Mouse (Mus musculus): ENCODE measurements at regions not wholly inside any gene's neighbourhood (a gene's known extent, or its start where the extent isn't known, plus 50 kb on each side); places are given as distances from the start of the nearest gene placed in this dataset.

GRCm38 (mm10) chr2:70914372-70914771 lies 88.8 kb upstream of the Tlk1 start:
- peak; percentile 51 for DNase-seq

- DNase-seq, result peak; percentile 23
Measured at GRCm38 (mm10) chr2:70909401-70909800, 83.9 kb upstream of the Tlk1 start.

GRCm38 (mm10) chr2:70908579-70908978 lies 83.1 kb upstream of the Tlk1 start:
- DNase-seq, result peak; percentile 67

- DNase-seq, result no peak
Measured at GRCm38 (mm10) chr2:70906216-70906615, 80.7 kb upstream of the Tlk1 start.

GRCm38 (mm10) chr2:70904429-70904828 lies 78.9 kb upstream of the Tlk1 start:
- DNase-seq, result peak; percentile 73

- peak; percentile 39 for DNase-seq
Measured at GRCm38 (mm10) chr2:70902196-70902595, 76.7 kb upstream of the Tlk1 start.

GRCm38 (mm10) chr2:70901479-70901878 lies 76.0 kb upstream of the Tlk1 start:
- peak; percentile 90 for DNase-seq

- DNase-seq, result peak; percentile 86
Measured at GRCm38 (mm10) chr2:70899056-70899455, 73.5 kb upstream of the Tlk1 start.

GRCm38 (mm10) chr2:70898396-70898795 lies 72.9 kb upstream of the Tlk1 start:
- DNase-seq, result peak; percentile 87

- peak; percentile 81 for DNase-seq
Measured at GRCm38 (mm10) chr2:70897373-70897772, 71.8 kb upstream of the Tlk1 start.

GRCm38 (mm10) chr2:70889522-70890100 lies 64.1 kb upstream of the Tlk1 start:
- peak; percentile 72 for DNase-seq

- no peak for DNase-seq
Measured at GRCm38 (mm10) chr2:70888840-70889469, 63.4 kb upstream of the Tlk1 start.

- DNase-seq, result no peak
Measured at GRCm38 (mm10) chr2:70886831-70887230, 61.3 kb upstream of the Tlk1 start.

GRCm38 (mm10) chr2:70885674-70886073 lies 60.1 kb upstream of the Tlk1 start:
- DNase-seq, result peak; percentile 93

- peak; percentile 87 for DNase-seq
Measured at GRCm38 (mm10) chr2:70877333-70878080, 52.0 kb upstream of the Tlk1 start.

- no peak for DNase-seq
Measured at GRCm38 (mm10) chr2:70876251-70876650, 50.7 kb upstream of the Tlk1 start.

Measured in heart, adult 11 months (tissue).